Mouse (Mus musculus): Measurements from ENCODE around the gene Draxin. TPM values are rescaled to one million over a fixed set of nuclear protein-coding genes. Genes with fewer than 3 reads are reported as not detected.

The Draxin gene
- polyA plus RNA-seq, 1 experiment = 1.9 TPM

DNA sequence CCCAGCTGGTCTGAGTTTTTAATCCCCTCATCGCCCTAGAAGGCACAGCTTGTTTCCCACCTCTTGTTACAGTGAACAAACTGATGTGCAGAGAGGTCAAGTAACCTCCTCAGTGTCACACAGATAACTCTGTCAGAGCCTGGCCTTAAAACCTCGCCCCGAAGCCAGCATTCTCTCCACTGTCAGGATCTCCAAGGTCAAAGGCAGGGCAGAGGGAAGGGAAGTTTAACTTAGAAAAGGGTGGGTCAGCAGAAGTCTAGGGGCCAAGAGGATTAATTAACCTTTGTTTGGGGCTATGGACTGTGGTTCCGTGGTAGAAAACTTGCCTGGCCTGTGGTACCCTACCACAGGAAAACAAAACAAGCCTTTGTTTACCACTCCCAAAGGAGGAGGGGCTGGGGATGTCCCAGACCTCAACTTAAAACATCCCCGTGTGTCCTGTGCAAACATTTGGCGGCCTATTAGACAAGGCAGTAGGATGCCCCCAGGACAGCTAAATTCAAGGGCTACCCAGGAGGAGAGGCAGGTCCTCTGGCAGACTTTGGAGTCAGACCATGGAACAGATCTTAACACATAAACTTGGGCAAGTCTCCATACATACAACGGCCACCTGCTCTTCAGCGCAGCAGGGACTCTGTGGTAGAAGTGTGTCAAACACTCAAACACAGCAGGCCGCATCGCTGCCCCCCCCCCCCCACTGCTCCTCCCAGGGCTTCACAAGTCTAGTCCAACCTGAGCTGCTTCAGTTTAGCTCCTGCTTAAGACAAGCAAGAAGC lies 45.2 kb downstream of the Draxin start:
- Histone ChIP-seq H3K27ac (ENCODE audit: insufficient read depth, low read length) (no peak overlapping the region), H3K27me3 (ENCODE audit: control insufficient read depth, insufficient read depth, low read length) (no peaks in the 10 kb centered on the region), H3K36me3 (ENCODE audit: control insufficient read depth, insufficient read depth, low read length) (peaks cover 4% of the 10 kb centered on the region), H3K4me3 (ENCODE audit: extremely low read depth, insufficient read depth, insufficient read length) (no peak overlapping the region), H3K4me1 (ENCODE audit: control insufficient read depth, insufficient read depth, insufficient read length) (peaks cover 15% of the 10 kb centered on the region; the same call in 1 of the 2 replicates)
- DNase-seq (ENCODE audit: low read depth in 1 of 2, low spot score in 2 of 2) = no peak
- TF ChIP-seq POLR2A (IDR thresholded peaks at IDR 0.05; ENCODE audit: low read depth, low read length) (no peak), CTCF (IDR thresholded peaks at IDR 0.05; ENCODE audit: extremely low read depth, insufficient read depth, insufficient read length, insufficient replicate concordance) (no peak)
- WGBS = 59% methylated on average over 10 of the region's 10 CpGs

GRCm38 (mm10) chr4:148084261-148084714 lies 46.2 kb downstream of the Draxin start:
- no peaks in the 10 kb centered on the region for H3K27me3 ChIP-seq (ENCODE audit: control insufficient read depth, insufficient read depth, low read length)
- TF ChIP-seq CTCF (IDR thresholded peaks at IDR 0.05; ENCODE audit: extremely low read depth, insufficient read depth, insufficient read length, insufficient replicate concordance) = no peak
- no peak for TF ChIP-seq POLR2A (IDR thresholded peaks at IDR 0.05; ENCODE audit: low read depth, low read length)
- H3K4me1 ChIP-seq (ENCODE audit: control insufficient read depth, insufficient read depth, insufficient read length) = peaks cover 15% of the 10 kb centered on the region; the same call in 1 of the 2 replicates
- H3K4me3 ChIP-seq (ENCODE audit: extremely low read depth, insufficient read depth, insufficient read length) = no peak overlapping the region
- no peak for DNase-seq (ENCODE audit: low read depth in 1 of 2, low spot score in 2 of 2)
- peaks cover 6% of the 10 kb centered on the region for H3K36me3 ChIP-seq (ENCODE audit: control insufficient read depth, insufficient read depth, low read length)
- 52% methylated on average over 7 of the region's 8 CpGs for WGBS
- H3K27ac ChIP-seq (ENCODE audit: insufficient read depth, low read length) = no peak overlapping the region

DNA sequence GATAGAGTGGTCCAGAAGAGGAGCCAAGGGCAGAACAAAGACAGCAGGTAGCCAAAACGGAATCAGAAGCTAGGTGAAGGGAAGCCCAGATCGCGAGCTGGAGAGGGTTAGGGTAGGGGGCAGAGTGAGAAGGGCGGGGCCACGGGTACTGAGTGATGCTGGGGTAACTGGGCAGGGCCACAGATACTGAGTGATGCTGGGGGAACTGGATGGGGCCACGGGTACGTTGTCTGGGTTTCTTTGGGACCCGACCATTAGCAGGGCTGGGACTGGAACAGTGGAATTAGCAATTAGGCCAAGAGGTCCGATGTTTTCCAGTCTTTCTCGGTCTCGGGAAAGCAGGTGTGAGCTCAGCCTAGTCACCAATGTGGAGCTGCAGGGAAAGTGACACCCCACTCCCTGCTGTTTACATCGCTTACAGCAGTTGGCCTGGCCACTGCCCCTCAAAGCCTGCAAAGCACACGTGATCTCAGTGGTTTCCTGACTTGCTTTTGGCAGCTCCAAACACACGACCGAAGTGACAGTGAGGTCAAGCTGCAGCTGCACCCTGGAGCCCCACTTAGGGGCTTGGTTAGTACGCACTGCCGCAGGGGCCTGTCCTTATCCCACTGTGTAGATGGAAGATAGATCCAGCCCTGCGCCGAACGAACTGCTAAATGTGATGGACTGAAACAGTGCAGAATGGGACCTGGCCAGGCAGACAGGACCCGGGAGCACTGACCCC lies 47.2 kb downstream of the Draxin start:
- 25% methylated on average over 21 of the region's 21 CpGs for WGBS
- peak in 1 of 2 experiments; percentile 44 for DNase-seq (ENCODE audit: low read depth in 1 of 2, low spot score in 2 of 2)
- H3K4me1 ChIP-seq (ENCODE audit: control insufficient read depth, insufficient read depth, insufficient read length) = peaks cover 15% of the 10 kb centered on the region; the same call in 1 of the 2 replicates

DNA sequence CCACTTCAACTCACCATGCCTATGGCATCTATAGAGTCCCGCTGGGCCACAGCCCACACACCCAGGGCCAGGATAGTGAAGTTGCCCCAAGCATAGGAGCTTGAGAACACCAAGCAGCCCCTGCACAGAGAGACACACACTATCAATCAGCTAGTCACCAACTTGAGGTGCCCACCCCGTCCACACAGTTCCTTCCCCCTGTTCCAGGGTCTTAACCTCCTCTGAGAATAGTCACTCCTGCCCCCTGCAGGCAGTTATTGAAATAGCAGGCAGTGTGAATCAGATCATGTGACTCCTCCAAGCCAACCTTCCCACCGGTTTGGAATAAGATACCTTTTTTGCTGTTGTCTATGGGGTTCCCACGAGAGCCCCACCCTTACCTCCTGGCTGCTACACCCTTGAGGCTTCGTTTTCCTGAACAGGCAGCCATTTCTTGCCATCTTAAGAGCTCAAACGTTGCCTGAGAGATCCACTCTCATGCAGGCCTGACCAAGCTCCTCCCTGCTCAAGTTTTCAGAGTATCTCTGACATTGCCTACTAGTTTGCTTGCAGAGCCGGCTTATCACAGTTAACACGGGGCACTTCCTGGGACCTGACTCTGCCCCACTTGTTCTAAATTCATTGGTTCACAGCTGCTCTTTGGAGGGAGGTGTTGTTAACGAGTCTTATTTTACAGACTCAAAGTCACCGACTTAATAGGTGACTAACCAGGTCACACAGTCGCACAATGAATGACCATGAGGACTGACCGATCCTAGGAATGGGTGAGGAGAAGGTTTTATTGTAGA lies 48.0 kb downstream of the Draxin start:
- Histone ChIP-seq H3K27me3 (ENCODE audit: control insufficient read depth, insufficient read depth, low read length) (no peaks in the 10 kb centered on the region), H3K36me3 (ENCODE audit: control insufficient read depth, insufficient read depth, low read length) (peaks cover 6% of the 10 kb centered on the region), H3K27ac (ENCODE audit: insufficient read depth, low read length) (no peak overlapping the region), H3K4me3 (ENCODE audit: extremely low read depth, insufficient read depth, insufficient read length) (no peak overlapping the region), H3K4me1 (ENCODE audit: control insufficient read depth, insufficient read depth, insufficient read length) (peaks cover 15% of the 10 kb centered on the region; the same call in 1 of the 2 replicates)
- 43% methylated on average over 12 of the region's 12 CpGs for WGBS
- peak in 1 of 2 experiments; percentile 61 for DNase-seq (ENCODE audit: low read depth in 1 of 2, low spot score in 2 of 2)
- no peak for TF ChIP-seq CTCF (IDR thresholded peaks at IDR 0.05; ENCODE audit: extremely low read depth, insufficient read depth, insufficient read length, insufficient replicate concordance)
- no peak for TF ChIP-seq POLR2A (IDR thresholded peaks at IDR 0.05; ENCODE audit: low read depth, low read length)

More for the DNA sequence above, 47.2 kb downstream of the Draxin start:
- Histone ChIP-seq H3K27me3 (ENCODE audit: control insufficient read depth, insufficient read depth, low read length) (no peaks in the 10 kb centered on the region), H3K4me3 (ENCODE audit: extremely low read depth, insufficient read depth, insufficient read length) (no peak overlapping the region), H3K27ac (ENCODE audit: insufficient read depth, low read length) (peak overlapping the region; percentile 3; the same call in 1 of the 2 replicates), H3K36me3 (ENCODE audit: control insufficient read depth, insufficient read depth, low read length) (peaks cover 6% of the 10 kb centered on the region)
- no peak for TF ChIP-seq CTCF (IDR thresholded peaks at IDR 0.05; ENCODE audit: extremely low read depth, insufficient read depth, insufficient read length, insufficient replicate concordance)
- no peak for TF ChIP-seq POLR2A (IDR thresholded peaks at IDR 0.05; ENCODE audit: low read depth, low read length)

DNA sequence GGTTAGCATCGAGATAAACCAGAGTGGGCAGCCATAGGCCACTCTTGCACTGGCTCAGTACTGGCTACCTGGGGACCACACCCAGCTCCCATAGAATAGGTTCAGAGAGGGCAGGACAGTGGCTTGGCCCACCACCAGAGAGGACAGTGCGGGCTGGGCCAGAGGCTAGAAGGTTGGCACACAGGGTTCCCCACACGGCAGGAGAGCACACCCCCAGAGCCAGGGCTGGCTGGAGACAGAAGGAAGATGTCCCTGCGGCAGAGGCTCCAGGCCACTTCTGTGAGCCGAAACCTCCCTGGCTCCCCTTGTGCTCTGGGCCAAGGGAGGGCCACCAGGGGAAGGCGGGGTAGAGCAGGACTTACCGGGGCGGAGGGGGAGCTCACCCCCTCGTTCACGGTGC lies 49.3 kb downstream of the Draxin start:
- WGBS = 96% methylated on average over 10 of the region's 10 CpGs
- H3K4me1 ChIP-seq (ENCODE audit: control insufficient read depth, insufficient read depth, insufficient read length) = peaks cover 11% of the 10 kb centered on the region; the same call in 1 of the 2 replicates
- peaks cover 6% of the 10 kb centered on the region for H3K36me3 ChIP-seq (ENCODE audit: control insufficient read depth, insufficient read depth, low read length)
- H3K27me3 ChIP-seq (ENCODE audit: control insufficient read depth, insufficient read depth, low read length) = no peaks in the 10 kb centered on the region
- no peak overlapping the region for H3K27ac ChIP-seq (ENCODE audit: insufficient read depth, low read length)
- no peak overlapping the region for H3K4me3 ChIP-seq (ENCODE audit: extremely low read depth, insufficient read depth, insufficient read length)
- no peak for DNase-seq (ENCODE audit: low read depth in 1 of 2, low spot score in 2 of 2)
- TF ChIP-seq POLR2A (IDR thresholded peaks at IDR 0.05; ENCODE audit: low read depth, low read length) (no peak), CTCF (IDR thresholded peaks at IDR 0.05; ENCODE audit: extremely low read depth, insufficient read depth, insufficient read length, insufficient replicate concordance) (no peak)

DNA sequence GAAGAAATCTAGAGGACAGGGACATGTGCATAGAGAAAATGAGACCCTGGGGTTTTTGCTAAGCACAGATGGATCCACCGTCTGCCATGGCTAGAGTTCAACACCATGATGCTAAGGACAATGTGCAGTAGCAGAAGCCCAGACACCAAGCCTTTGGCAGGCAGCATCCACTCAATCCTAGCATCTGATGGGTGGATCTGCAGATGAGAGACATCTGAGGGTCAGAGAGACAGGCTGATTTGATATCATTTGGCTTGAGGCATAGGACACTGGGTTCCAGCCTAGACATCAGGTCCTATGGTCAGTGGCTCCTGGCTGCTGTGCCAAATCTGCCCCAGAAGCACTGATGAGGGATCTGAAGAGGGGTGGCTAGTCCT lies 49.9 kb downstream of the Draxin start:
- no peak overlapping the region for H3K4me3 ChIP-seq (ENCODE audit: extremely low read depth, insufficient read depth, insufficient read length)
- H3K36me3 ChIP-seq (ENCODE audit: control insufficient read depth, insufficient read depth, low read length) = peaks cover 6% of the 10 kb centered on the region
- TF ChIP-seq CTCF (IDR thresholded peaks at IDR 0.05; ENCODE audit: extremely low read depth, insufficient read depth, insufficient read length, insufficient replicate concordance) = no peak
- TF ChIP-seq POLR2A (IDR thresholded peaks at IDR 0.05; ENCODE audit: low read depth, low read length) = no peak
- no peaks in the 10 kb centered on the region for H3K27me3 ChIP-seq (ENCODE audit: control insufficient read depth, insufficient read depth, low read length)
- H3K27ac ChIP-seq (ENCODE audit: insufficient read depth, low read length) = no peak overlapping the region
- 93% methylated on average over 1 of the region's 1 CpGs for WGBS
- no peak for DNase-seq (ENCODE audit: low read depth in 1 of 2, low spot score in 2 of 2)
- H3K4me1 ChIP-seq (ENCODE audit: control insufficient read depth, insufficient read depth, insufficient read length) = peaks cover 11% of the 10 kb centered on the region; the same call in 1 of the 2 replicates
